Mouse (Mus musculus): Measurements from ENCODE around the gene Trp53. TPM values are rescaled to one million over a fixed set of nuclear protein-coding genes. Genes with fewer than 3 reads are reported as not detected.
"Not testable (repeated sequence)": the region's sequence is repeated elsewhere in the genome, so short reads cannot be mapped to it uniquely, and the experiment has no call there.

Trp53 gene
- 10 to 100 TPM; 12.9 to 15.3 TPM for total RNA-seq (2021)
- long read RNA-seq, experiment 1, transcript Trp53-203 (11 exons, 1,771 nt): major isoform, 22 of 30 reads
- long read RNA-seq, experiment 1, partial matches to known transcripts: 2 of 30 reads
- long read RNA-seq, experiment 1, other reads (novel, unspliced or antisense): 4 of 30 reads
- long read RNA-seq, experiment 2, transcript Trp53-206 (11 exons, 1,867 nt): minor isoform, 5 of 28 reads
- long read RNA-seq, experiment 2, transcript Trp53-203 (11 exons, 1,771 nt): major isoform, 21 of 28 reads
- long read RNA-seq, experiment 2, partial matches to known transcripts: 1 of 28 reads
- long read RNA-seq, experiment 2, other reads (novel, unspliced or antisense): 1 of 28 reads

- DNase-seq (ENCODE audit: low spot score): peak; percentile 95
These were observed at the start of gene Trp53, which contains the start of gene Wrap53 for GRCm38 (mm10) chr11:69580091-69580514. Gene Trp53, plus strand, starts transcription at chr11:69580359. Gene Wrap53, minus strand, starts transcription at chr11:69580255.

DNA sequence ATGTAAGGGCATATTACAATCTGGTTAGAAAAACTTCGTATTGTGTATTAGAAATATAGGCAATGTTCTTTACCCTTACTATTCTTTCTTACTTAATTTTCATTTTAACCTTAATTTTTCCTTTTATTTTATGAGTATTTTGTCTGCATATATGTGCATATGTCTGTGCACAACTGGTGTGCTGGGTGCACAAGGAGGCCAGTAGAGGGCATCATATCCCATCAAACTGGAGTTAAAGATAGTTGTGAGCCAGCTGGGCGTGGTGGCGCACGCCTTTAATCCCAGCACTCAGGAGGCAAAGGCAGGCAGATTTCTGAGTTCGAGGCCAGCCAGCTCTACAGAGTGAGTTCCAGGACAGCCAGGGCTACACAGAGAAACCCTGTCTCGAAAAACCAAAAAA is 49.4 kb upstream of the Trp53 start:
- DNase-seq (ENCODE audit: low spot score): not testable (repeated sequence)

- DNase-seq (ENCODE audit: low spot score): no peak
These were observed 47.5 kb upstream of the Trp53 start for GRCm38 (mm10) chr11:69532480-69533150.

- DNase-seq (ENCODE audit: low spot score): no peak
These were observed 45.2 kb upstream of the Trp53 start for GRCm38 (mm10) chr11:69534990-69535389.

GRCm38 (mm10) chr11:69540700-69541099 is 39.5 kb upstream of the Trp53 start:
- DNase-seq (ENCODE audit: low spot score): no peak

- DNase-seq (ENCODE audit: low spot score): not testable (repeated sequence)
These were observed 38.4 kb upstream of the Trp53 start for GRCm38 (mm10) chr11:69541741-69542140.

DNA sequence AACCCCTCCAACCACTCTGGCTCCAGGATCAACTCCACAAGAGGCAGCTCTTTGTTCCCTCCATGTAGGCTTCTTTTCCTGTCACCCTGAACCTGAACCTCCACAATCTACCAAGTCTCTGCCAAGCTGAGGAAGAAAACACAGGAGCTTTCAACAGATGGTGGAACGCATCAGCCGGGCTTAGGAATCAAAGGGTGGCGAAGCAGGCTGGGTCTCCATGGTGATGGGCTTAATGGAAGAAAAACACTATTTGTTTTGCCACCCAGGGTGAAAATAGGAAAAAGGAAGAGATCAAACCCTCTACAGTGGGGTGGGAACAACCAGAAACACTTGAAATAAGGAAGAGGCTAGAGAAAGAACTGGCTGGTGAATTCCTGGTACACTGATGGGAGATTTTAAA is 36.6 kb upstream of the Trp53 start:
- DNase-seq (ENCODE audit: low spot score): no peak

DNA sequence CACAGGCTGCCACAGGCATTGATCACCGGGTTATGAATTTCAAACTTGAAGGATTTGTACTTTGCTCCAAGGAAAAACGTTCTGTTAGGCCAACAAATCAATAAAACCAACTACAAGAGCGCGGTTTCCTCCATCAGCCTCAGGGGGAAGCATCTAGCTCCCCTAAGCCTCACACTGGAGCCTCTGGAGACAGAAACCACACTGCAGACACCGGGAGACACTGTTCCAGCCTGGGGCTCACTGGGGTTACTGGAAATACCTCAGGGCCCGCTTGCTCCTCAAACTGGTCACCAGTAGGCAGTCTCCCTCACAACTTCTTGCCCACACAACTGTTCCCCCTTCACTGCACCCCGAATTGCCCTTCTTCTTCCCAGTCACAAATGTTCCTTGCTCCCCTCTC is 34.2 kb upstream of the Trp53 start:
- DNase-seq (ENCODE audit: low spot score): no peak

GRCm38 (mm10) chr11:69546423-69547053 is 33.6 kb upstream of the Trp53 start:
- DNase-seq (ENCODE audit: low spot score): peak; percentile 60

GRCm38 (mm10) chr11:69547071-69547470 is 33.1 kb upstream of the Trp53 start:
- peak; percentile 39 for DNase-seq (ENCODE audit: low spot score)

GRCm38 (mm10) chr11:69549060-69549656 is 31.0 kb upstream of the Trp53 start, which contains the start of gene Dnah2:
Gene Dnah2, minus strand, starts transcription at chr11:69549110.
- no peak for DNase-seq (ENCODE audit: low spot score)

GRCm38 (mm10) chr11:69551310-69551709 is 28.8 kb upstream of the Trp53 start:
- DNase-seq (ENCODE audit: low spot score): no peak

- DNase-seq (ENCODE audit: low spot score): no peak
These were observed 27.4 kb upstream of the Trp53 start for GRCm38 (mm10) chr11:69552622-69553340.

DNA sequence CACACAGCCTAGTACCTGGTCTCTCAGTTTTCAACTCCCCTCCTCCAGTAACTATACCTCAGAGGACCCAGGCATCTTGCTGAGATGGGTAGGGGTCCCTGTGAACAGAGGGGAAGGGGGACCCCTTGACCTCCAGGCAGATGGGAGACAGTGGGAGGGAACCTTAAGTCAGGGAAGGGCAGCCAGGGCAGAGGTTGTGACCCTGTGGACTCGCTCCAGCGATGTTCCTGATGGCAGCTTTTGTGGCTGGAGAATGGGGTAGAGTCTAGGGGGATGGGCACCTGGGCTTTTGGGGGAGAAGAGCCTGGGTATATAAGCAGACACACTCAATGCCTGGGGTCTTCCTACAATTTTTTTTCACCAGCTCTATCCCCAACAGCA is 26.8 kb upstream of the Trp53 start:
- no peak for DNase-seq (ENCODE audit: low spot score)

DNA sequence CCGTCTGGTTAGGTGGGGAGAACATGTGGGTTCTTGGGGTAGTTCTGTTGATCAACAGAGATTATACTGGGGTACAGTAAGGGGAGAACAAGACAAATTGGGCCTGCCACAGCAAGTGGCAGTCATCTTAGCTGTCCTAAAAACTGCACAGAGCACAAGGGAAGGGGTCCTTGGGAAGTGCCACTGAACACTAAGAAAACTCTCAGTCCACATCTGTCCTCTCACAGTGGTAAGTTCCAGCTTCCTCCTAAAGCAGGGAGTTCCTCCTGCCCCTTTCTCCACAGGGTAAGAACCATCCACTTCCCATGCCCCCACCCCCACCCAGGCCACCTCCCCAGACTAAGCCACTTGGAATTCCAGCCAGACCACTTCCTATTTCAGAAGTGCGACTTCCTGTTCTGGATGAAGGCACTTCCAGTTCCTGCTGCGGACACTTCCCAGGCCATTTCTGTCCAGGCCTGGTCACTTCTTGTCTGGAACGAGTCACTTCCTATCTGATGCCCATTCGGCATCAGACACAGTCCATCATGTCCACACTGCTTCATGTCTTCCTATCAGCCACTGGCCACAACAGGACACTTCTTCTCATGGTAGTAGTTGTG is 25.5 kb upstream of the Trp53 start:
- DNase-seq (ENCODE audit: low spot score): no peak

DNA sequence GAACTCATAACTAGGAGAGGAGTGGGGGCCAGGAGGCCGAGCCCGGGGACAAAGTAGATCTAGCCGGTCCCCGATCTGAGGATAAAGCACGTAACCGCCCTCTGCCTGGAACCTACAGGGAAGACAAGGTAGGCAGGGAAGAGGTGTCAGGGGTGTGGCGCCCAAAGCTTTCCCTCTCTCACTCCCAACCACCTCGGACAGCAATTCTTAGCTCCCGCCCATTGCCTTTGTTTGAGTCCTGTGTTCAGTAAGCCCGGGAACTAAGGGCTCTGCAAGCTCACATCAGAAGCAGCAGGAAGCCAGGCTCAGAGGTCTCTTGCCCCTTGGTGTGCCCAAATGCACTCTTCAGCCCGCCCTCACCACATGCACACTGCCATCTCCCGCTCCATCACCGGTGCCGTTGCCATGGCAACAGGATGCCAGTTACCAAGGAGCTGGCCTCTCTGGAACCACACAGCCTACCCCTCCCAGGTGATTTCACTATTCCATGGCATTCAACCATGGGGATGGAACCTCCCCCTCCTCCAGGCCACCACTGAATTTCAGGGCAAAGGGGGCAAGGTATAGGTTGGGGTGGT is 22.7 kb upstream of the Trp53 start:
- no peak for DNase-seq (ENCODE audit: low spot score)

DNA sequence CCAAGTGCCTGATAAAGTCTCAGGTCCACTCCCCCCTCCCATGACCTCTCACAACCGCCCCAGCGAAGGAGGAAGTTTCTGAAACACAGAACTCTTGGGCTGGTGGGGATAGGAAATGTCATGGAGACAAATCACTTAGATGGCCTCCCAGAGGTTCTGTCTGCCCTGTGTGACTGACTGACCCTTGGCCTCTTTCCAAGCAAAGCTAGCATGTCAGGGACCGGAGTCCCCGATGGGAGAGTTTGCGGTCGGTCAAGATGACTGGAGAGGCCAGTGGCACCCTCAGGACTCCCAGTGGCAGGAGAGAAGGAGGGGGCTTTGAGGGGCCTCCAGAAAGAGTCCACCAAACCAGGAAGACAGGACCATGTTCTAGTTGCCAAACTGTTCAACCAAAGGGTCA is 21.4 kb upstream of the Trp53 start:
- DNase-seq (ENCODE audit: low spot score): no peak

- DNase-seq (ENCODE audit: low spot score): no peak
These were observed 21.0 kb upstream of the Trp53 start for GRCm38 (mm10) chr11:69559183-69559582.

DNA sequence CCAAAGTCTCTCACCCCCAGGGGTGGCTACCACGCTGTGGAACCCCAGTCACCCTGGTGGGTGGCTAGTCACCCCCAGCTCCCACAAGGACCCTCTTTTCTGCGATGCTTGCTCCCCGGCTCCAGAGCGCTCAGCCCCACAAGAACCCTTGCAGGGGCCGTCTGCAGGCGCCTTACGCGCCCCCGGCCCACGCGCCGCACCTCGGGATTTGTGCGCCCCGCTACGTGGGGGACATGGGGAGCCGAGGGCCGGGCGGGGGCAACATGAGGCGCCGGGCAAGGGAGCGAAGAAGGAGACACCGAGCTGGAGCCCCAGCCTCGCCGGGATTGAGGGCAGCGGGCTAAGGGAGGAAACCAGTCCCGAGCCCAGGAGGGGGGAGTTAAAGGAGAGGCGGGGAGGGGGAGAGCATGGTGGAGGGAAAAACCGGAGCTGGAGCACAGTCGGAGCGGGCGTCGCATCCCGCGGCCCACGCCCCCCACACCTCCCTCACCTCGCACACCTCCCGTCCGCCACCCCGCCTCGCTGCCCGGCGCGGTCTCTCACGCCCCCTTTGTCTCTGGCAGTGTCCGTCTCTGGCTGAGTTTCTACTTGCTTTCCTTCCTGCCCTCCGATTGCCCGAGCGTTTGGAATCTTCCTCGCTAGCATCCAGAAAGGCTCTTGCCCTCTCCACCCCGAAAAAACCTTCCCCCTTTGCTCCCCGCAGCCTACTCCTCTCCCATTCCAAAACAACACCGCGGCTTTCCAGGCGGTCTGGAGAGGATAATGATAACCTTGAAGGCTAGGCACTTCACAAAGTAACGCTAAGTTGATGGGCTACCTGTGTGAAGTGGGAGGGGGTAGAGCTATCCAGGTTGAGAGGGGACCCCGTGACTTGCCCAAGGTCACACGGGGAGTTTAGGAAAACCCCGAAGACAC is 20.1 kb upstream of the Trp53 start, which contains the start of gene Efnb3:
Gene Efnb3, minus strand, starts transcription at position 355 of the 915 bp plus-strand sequence.
- no peak for DNase-seq (ENCODE audit: low spot score)

Data from gastrocnemius, adult 18-20 months (tissue).